Mouse (Mus musculus) embryo, embryonic 9.5 days (tissue): ENCODE data around the gene Immp1l.

Experiments
- DNase-seq: peaks from one replicate; pipeline ENCODE4 v3.0.0-alpha.2; 2017; ENCODE audit errors: extremely low spot score

The Immp1l gene

GRCm38 (mm10) chr2:105903896-105904756 is at the start of gene Immp1l, which contains the start of gene Elp4:
TSS of gene Immp1l (plus strand) at chr2:105904638.
TSS of gene Elp4 (minus strand) at chr2:105904564.
- peak; percentile 96 for DNase-seq

- no peak for DNase-seq
Measured at GRCm38 (mm10) chr2:105854740-105855139, 49.7 kb upstream of the Immp1l start.

GRCm38 (mm10) chr2:105873403-105873802 is 31.0 kb upstream of the Immp1l start:
- no peak for DNase-seq

- DNase-seq: no peak
Measured at GRCm38 (mm10) chr2:105890816-105891215, 13.6 kb upstream of the Immp1l start.

GRCm38 (mm10) chr2:105904757-105905146 is 314 bp downstream of the Immp1l start:
- DNase-seq: no peak

- DNase-seq: no peak
Measured at GRCm38 (mm10) chr2:105908351-105908750, 3.9 kb downstream of the Immp1l start.

GRCm38 (mm10) chr2:105910611-105911010 is 6.2 kb downstream of the Immp1l start:
- no peak for DNase-seq

- no peak for DNase-seq
Measured at GRCm38 (mm10) chr2:105913655-105914366, 9.4 kb downstream of the Immp1l start.

GRCm38 (mm10) chr2:105916671-105917070 is 12.2 kb downstream of the Immp1l start:
- no peak for DNase-seq

GRCm38 (mm10) chr2:105917623-105918346 is 13.3 kb downstream of the Immp1l start:
- no peak for DNase-seq

GRCm38 (mm10) chr2:105950131-105950530 is 45.7 kb downstream of the Immp1l start:
- no peak for DNase-seq

- no peak for DNase-seq
Measured at GRCm38 (mm10) chr2:105951350-105951940, 47.0 kb downstream of the Immp1l start.

- DNase-seq: no peak
Measured at GRCm38 (mm10) chr2:105953862-105954261, 49.4 kb downstream of the Immp1l start.

GRCm38 (mm10) chr2:105963447-105963846 is 59.0 kb downstream of the Immp1l start:
- DNase-seq: no peak

- DNase-seq: peak; percentile 19
Measured at GRCm38 (mm10) chr2:105973941-105974340, 69.5 kb downstream of the Immp1l start.

GRCm38 (mm10) chr2:105978065-105978464 is 73.6 kb downstream of the Immp1l start:
- DNase-seq: no peak

- DNase-seq: no peak
Measured at GRCm38 (mm10) chr2:105985206-105985605, 80.8 kb downstream of the Immp1l start.

- peak; percentile 29 for DNase-seq
Measured at GRCm38 (mm10) chr2:105987131-105987530, 82.7 kb downstream of the Immp1l start.

GRCm38 (mm10) chr2:105987999-105988398 is 83.6 kb downstream of the Immp1l start:
- DNase-seq: no peak

GRCm38 (mm10) chr2:106002835-106003739 is 98.6 kb downstream of the Immp1l start, which contains the start of gene Dnajc24:
TSS of gene Dnajc24 (minus strand) at chr2:106003549.
- DNase-seq: peak; percentile 91

- no peak for DNase-seq
Measured at GRCm38 (mm10) chr2:106008415-106008814, 104.0 kb downstream of the Immp1l start.
